Mouse (Mus musculus) CH12.LX (cell line): ENCODE data around the gene Syne1. TPM values are rescaled to one million over a fixed set of nuclear protein-coding genes. Genes with fewer than 3 reads are reported as not detected.

Experiments used
- DNase-seq: peaks from one replicate; pipeline ENCODE4 v3.0.0-alpha.2; 2013; ENCODE audit errors: extremely low read depth
- H3K27ac ChIP-seq: 2 replicates; pipeline ENCODE4 v1.5.1; 2012; ENCODE audit warnings: low read depth, mild to moderate bottlenecking, control low read depth, moderate library complexity; ENCODE audit not compliant: insufficient read depth
- H3K27me3 ChIP-seq: replicated peaks from 2 replicates; pipeline ENCODE3; 2012; ENCODE audit warnings: inconsistent platforms
- H3K36me3 ChIP-seq, 2 experiments: replicated peaks in 1 of 2; 2 replicates each; pipeline versions ENCODE3 to v1.6.1; 2012; ENCODE audit warnings: inconsistent platforms in 1 of 2, low read length in 1 of 2, mild to moderate bottlenecking in 1 of 2, mixed read lengths in 1 of 2, moderate library complexity in 1 of 2; ENCODE audit not compliant: control insufficient read depth in 1 of 2, insufficient read depth in 1 of 2
- H3K4me1 ChIP-seq, 2 experiments: 2 replicates each; pipeline ENCODE4 v1.6.1; 2012; ENCODE audit warnings: inconsistent platforms in 1 of 2, moderate library complexity in 1 of 2; ENCODE audit not compliant: insufficient read depth in 2 of 2, control insufficient read depth in 1 of 2
- H3K4me2 ChIP-seq: 2 replicates; pipeline ENCODE4 v1.6.1; 2012; ENCODE audit warnings: low read depth, mild to moderate bottlenecking, control low read depth; ENCODE audit not compliant: poor library complexity, insufficient read depth, severe bottlenecking
- H3K4me3 ChIP-seq, 3 experiments: fragments of 150-350 bp in 1 of 3; sonication (generic) in 1 of 3; replicated peaks in 1 of 3; 2 replicates each; pipeline versions ENCODE3 to v1.5.1; 2011 to 2012; ENCODE audit warnings: low read depth in 2 of 3, low read length in 2 of 3, mild to moderate bottlenecking in 2 of 3, moderate library complexity in 2 of 3, control low read depth in 1 of 3, improper control_type of control experiment in 1 of 3, inconsistent platforms in 1 of 3, mixed read lengths in 1 of 3; ENCODE audit not compliant: poor library complexity in 1 of 3
- H3K79me2 ChIP-seq: replicated peaks from 2 replicates; pipeline ENCODE4 v1.6.1; 2012; ENCODE audit warnings: mild to moderate bottlenecking, moderate library complexity; ENCODE audit not compliant: control insufficient read depth, poor library complexity, insufficient read depth, severe bottlenecking; ENCODE audit errors: extremely low read depth
- H3K9ac ChIP-seq: 2 replicates; pipeline ENCODE4 v1.6.1; 2012; ENCODE audit warnings: low read depth, mild to moderate bottlenecking, control low read depth, moderate library complexity; ENCODE audit not compliant: insufficient read depth
- H3K9me3 ChIP-seq: replicated peaks from 2 replicates; pipeline ENCODE3; 2012; ENCODE audit warnings: low read length, inconsistent platforms, mixed read lengths
- BHLHE40 ChIP-seq: IDR thresholded peaks from 2 replicates; pipeline ENCODE4 v1.6.1; 2011; ENCODE audit warnings: mild to moderate bottlenecking, low read depth, low read length, improper control_type of control experiment
- CHD1 ChIP-seq: IDR thresholded peaks from 2 replicates; pipeline ENCODE4 v1.6.1; 2012; ENCODE audit warnings: low read depth, low read length, improper control_type of control experiment, inconsistent platforms
- CTCF ChIP-seq, 2 experiments: IDR thresholded peaks in 1 of 2; conservative IDR thresholded peaks in 1 of 2; 2 replicates each; pipeline ENCODE4 v1.5.1; 2011 to 2012; ENCODE audit warnings: low read depth in 2 of 2, low read length in 2 of 2, improper control_type of control experiment in 1 of 2, inconsistent platforms in 1 of 2, mild to moderate bottlenecking in 1 of 2, moderate library complexity in 1 of 2
- ELF1 ChIP-seq: IDR thresholded peaks from 2 replicates; pipeline ENCODE4 v1.6.1; 2014; ENCODE audit warnings: low read depth, mild to moderate bottlenecking, inconsistent platforms, low read length, improper control_type of control experiment
- ETS1 ChIP-seq: conservative IDR thresholded peaks from 2 replicates; pipeline ENCODE4 v1.6.1; 2012; ENCODE audit warnings: low read depth, mild to moderate bottlenecking, inconsistent platforms, low read length, improper control_type of control experiment, moderate library complexity
- GABPA ChIP-seq: IDR thresholded peaks from 2 replicates; pipeline ENCODE4 v1.6.1; 2012; ENCODE audit warnings: low read depth, low read length, improper control_type of control experiment, inconsistent platforms; ENCODE audit not compliant: insufficient replicate concordance
- IRF4 ChIP-seq: IDR thresholded peaks from 2 replicates; pipeline ENCODE4 v1.6.1; 2014; ENCODE audit warnings: low read depth, mild to moderate bottlenecking, inconsistent platforms, low read length, improper control_type of control experiment
- JUND ChIP-seq: conservative IDR thresholded peaks from 2 replicates; pipeline ENCODE4 v1.6.1; 2011; ENCODE audit warnings: low read depth, low read length, improper control_type of control experiment
- KAT2A ChIP-seq: IDR thresholded peaks from 2 replicates; pipeline ENCODE4 v1.6.1; 2012; ENCODE audit warnings: low read length, improper control_type of control experiment, inconsistent platforms; ENCODE audit not compliant: insufficient replicate concordance
- MAFK ChIP-seq: IDR thresholded peaks from 2 replicates; pipeline ENCODE4 v1.6.1; 2011; ENCODE audit warnings: low read length, improper control_type of control experiment; ENCODE audit not compliant: insufficient replicate concordance
- MAX ChIP-seq: IDR thresholded peaks from 2 replicates; pipeline ENCODE4 v1.6.1; 2011; ENCODE audit warnings: low read length, improper control_type of control experiment
- MAZ ChIP-seq: IDR thresholded peaks from 2 replicates; pipeline ENCODE4 v1.6.1; 2012; ENCODE audit warnings: low read depth, mild to moderate bottlenecking, inconsistent platforms, low read length, improper control_type of control experiment, moderate library complexity
- MXI1 ChIP-seq: IDR thresholded peaks from 2 replicates; pipeline ENCODE4 v1.6.1; 2011; ENCODE audit warnings: mild to moderate bottlenecking, low read depth, low read length, improper control_type of control experiment
- MYC ChIP-seq: IDR thresholded peaks from 2 replicates; pipeline ENCODE4 v1.6.1; 2011; ENCODE audit warnings: low read depth, mild to moderate bottlenecking, improper control_type of control experiment, low read length
- POLR2A ChIP-seq: IDR thresholded peaks from 2 replicates; pipeline ENCODE4 v1.6.1; 2011; ENCODE audit warnings: low read depth, mild to moderate bottlenecking, improper control_type of control experiment, low read length
- SIN3A ChIP-seq: IDR thresholded peaks from 2 replicates; pipeline ENCODE4 v1.6.1; 2012; ENCODE audit warnings: low read length, improper control_type of control experiment, inconsistent platforms
- SMC3 ChIP-seq: IDR thresholded peaks from 2 replicates; pipeline ENCODE4 v1.6.1; 2011; ENCODE audit warnings: low read depth, low read length, improper control_type of control experiment
- TBP ChIP-seq: conservative IDR thresholded peaks from 2 replicates; pipeline ENCODE4 v1.6.1; 2011; ENCODE audit warnings: low read depth, low read length, improper control_type of control experiment
- TCF12 ChIP-seq: IDR thresholded peaks from 2 replicates; pipeline ENCODE4 v1.6.1; 2014; ENCODE audit warnings: low read depth, mild to moderate bottlenecking, inconsistent platforms, low read length, improper control_type of control experiment
- UBTF ChIP-seq: IDR thresholded peaks from 2 replicates; pipeline ENCODE4 v1.6.1; 2012; ENCODE audit warnings: low read depth, mild to moderate bottlenecking, inconsistent platforms, low read length, improper control_type of control experiment, moderate library complexity
- USF2 ChIP-seq: conservative IDR thresholded peaks from 2 replicates; pipeline ENCODE4 v1.6.1; 2011; ENCODE audit warnings: low read depth, low read length, improper control_type of control experiment
- ZKSCAN1 ChIP-seq: IDR thresholded peaks from 2 replicates; pipeline ENCODE4 v1.6.1; 2012; ENCODE audit warnings: low read depth, inconsistent platforms, low read length, improper control_type of control experiment, borderline replicate concordance
- ZNF384 ChIP-seq: IDR thresholded peaks from 2 replicates; pipeline ENCODE4 v1.6.1; 2012; ENCODE audit warnings: low read depth, low read length, improper control_type of control experiment, inconsistent platforms
- dilution Hi-C: fragments of 300-500 bp; cut with MboI; formaldehyde crosslinking; loops from 2 replicates; pipeline ENCODE4 v1.14.3; 2020; ENCODE audit warnings: low sequenced_read_pairs; ENCODE audit not compliant: extremely low pct_unique_long_range_greater_than_20kb, extremely low pct_ligation_motif_present
- in situ Hi-C: fragments of 300-500 bp; cut with MboI; formaldehyde crosslinking; loops from 3 replicates; pipeline ENCODE4 v1.14.3; 2019; ENCODE audit warnings: low sequenced_read_pairs, low pct_ligation_motif_present, low pct_unique_long_range_greater_than_20kb, mixed read lengths
- polyA plus RNA-seq: library from polyadenylated mRNA; unstranded; fragments of >175 nt; gene quantifications from 2 replicates; pipeline ENCODE4 v1.2.1, GENCODE M21; 2012; ENCODE audit warnings: low read depth; ENCODE audit not compliant: insufficient read length
- total RNA-seq, 2 experiments: library from RNA; depleted of rRNA; stranded (reverse); fragments of 300-350 nt in 1 of 2; fragments of >200 nt in 1 of 2; gene quantifications; 2 replicates each; pipeline ENCODE4 v1.2.3; 2012 to 2014

The Syne1 gene
- total and polyA plus RNA-seq, 3 experiments = 3.1 to 7.6 (median 3.6) TPM

- no peak overlapping the region for H3K9ac ChIP-seq
- peaks cover 11% of the 10 kb centered on the region for H3K9me3 ChIP-seq
- no peak overlapping the region for H3K4me2 ChIP-seq
- H3K79me2 ChIP-seq = no peaks in the 10 kb centered on the region
- peak; percentile 14 for DNase-seq
- no peak overlapping the region for H3K27ac ChIP-seq
- H3K27me3 ChIP-seq = no peaks in the 10 kb centered on the region
- H3K36me3 ChIP-seq = no peaks in the 10 kb centered on the region
- no peak overlapping the region for H3K4me3 ChIP-seq
- dilution Hi-C loops = no loop called here
- TF ChIP-seq SMC3 = no peak
- 0 out of 2 replicates have a peak, but pooled peaks have one; percentile 14 for TF ChIP-seq ZNF384
- no peak for TF ChIP-seq POLR2A
- H3K4me1 ChIP-seq = peaks cover 0 to 4% of the 10 kb centered on the region in 2 experiments; a peak in 2 of 4 replicates
- in situ Hi-C loops = no loop called here
Observed at GRCm38 (mm10) chr10:5256686-5257085, 294.6 kb downstream of the Syne1 start.

DNA sequence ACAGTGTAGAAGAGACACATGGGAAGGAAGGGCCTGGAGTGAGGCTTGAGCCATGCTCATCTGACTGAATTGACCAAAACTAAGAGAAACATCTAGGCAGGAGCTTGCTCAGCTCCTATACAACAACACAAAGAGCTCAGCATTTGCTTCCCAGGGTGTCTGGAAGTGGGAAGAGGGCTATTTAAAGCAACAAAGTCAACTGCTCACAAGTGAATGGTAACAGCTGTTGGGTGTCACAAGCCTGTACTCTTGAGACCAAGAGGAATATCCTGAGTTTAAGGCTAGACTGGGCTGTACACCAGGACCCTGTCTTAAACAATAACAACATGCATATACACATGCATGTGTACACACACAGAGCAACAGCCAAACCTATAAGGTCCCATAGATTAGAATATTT lies 297.5 kb downstream of the Syne1 start:
- TF ChIP-seq MAZ = no peak
- TF ChIP-seq MAX = no peak
- no peak for TF ChIP-seq ELF1
- no peak for TF ChIP-seq CTCF (conservative IDR thresholded peaks at IDR 0.05 in 1 of 2, IDR thresholded peaks at IDR 0.05 in 1 of 2; ENCODE audit: low read depth in 2 of 2, low read length in 2 of 2)
- TF ChIP-seq JUND = no peak
- no peak for TF ChIP-seq TCF12
- no peak for TF ChIP-seq IRF4
- Histone ChIP-seq H3K4me3 (no peak overlapping the region), H3K36me3 (no peaks in the 10 kb centered on the region), H3K9ac (no peak overlapping the region), H3K27me3 (no peaks in the 10 kb centered on the region), H3K4me1 (no peaks in the 10 kb centered on the region), H3K79me2 (no peaks in the 10 kb centered on the region), H3K9me3 (peaks cover 8% of the 10 kb centered on the region), H3K27ac (no peak overlapping the region), H3K4me2 (no peak overlapping the region)
- in situ Hi-C loops (no loop called here), dilution Hi-C loops (no loop called here)
- no peak for DNase-seq

DNA sequence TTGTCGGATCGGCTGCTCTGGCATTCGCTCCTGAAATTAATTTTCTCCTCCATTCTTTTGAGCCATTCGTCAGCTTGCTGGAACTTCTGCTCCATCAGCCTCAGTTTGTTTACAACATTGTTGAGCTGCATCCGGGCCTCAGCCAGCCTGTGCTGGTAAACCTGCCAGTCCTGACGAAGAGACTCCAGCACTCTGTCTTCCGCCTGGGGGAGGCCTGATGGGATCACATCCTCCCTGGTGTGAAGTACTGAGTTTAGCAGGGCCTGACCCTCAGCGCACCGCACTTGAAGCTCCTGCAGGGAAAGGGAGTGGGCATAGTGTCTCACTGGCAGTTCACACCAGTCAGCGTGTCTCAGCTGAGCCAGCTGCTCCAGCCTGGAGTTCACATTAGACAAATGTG lies 300.6 kb downstream of the Syne1 start:
- no peaks in the 10 kb centered on the region for H3K36me3 ChIP-seq
- dilution Hi-C loops (no loop called here), in situ Hi-C loops (no loop called here)
- H3K79me2 ChIP-seq = no peaks in the 10 kb centered on the region
- H3K4me2 ChIP-seq = no peak overlapping the region
- no peaks in the 10 kb centered on the region for H3K4me1 ChIP-seq
- no peak overlapping the region for H3K4me3 ChIP-seq
- no peak overlapping the region for H3K27ac ChIP-seq
- DNase-seq = no peak
- H3K9me3 ChIP-seq = no peaks in the 10 kb centered on the region
- no peaks in the 10 kb centered on the region for H3K27me3 ChIP-seq
- no peak overlapping the region for H3K9ac ChIP-seq
- no peak for TF ChIP-seq ZNF384
- no peak for TF ChIP-seq KAT2A
- TF ChIP-seq USF2 = no peak
- TF ChIP-seq IRF4 = no peak
- no peak for TF ChIP-seq ETS1
- no peak for TF ChIP-seq BHLHE40
- no peak for TF ChIP-seq MXI1
- no peak for TF ChIP-seq MAFK
- TF ChIP-seq MYC = no peak
- no peak for TF ChIP-seq ZKSCAN1
- no peak for TF ChIP-seq GABPA
- no peak for TF ChIP-seq UBTF
- no peak for TF ChIP-seq MAZ
- TF ChIP-seq CHD1 = no peak
- TF ChIP-seq TCF12 = no peak
- TF ChIP-seq SIN3A = no peak
- no peak for TF ChIP-seq TBP
- no peak for TF ChIP-seq MAX
- no peak for TF ChIP-seq SMC3
- TF ChIP-seq, all 38 proteins: peak for 0
